Mouse (Mus musculus) layer of hippocampus, postnatal 25 days (tissue): ENCODE measurements around the gene Ccdc150. TPM values are rescaled to one million over a fixed set of nuclear protein-coding genes. Genes with fewer than 3 reads are reported as not detected.

Source experiments
- total RNA-seq, 2 experiments: library from RNA; stranded (reverse); gene quantifications; 2 replicates each; pipeline ENCODE4 v1.2.3; 2021

The Ccdc150 gene
- total RNA-seq, 2 experiments from 2014 or later, result 0.15 TPM; not detected in 1

Other genes starting within 250 kb of the Ccdc150 start
- 10 to 100 TPM; 19.1 to 27.3 TPM for gene Hecw2, start 55.5 kb upstream of the Ccdc150 start, total RNA-seq
- 10 to 100 TPM; 24.7 to 27.2 TPM for gene Gtf3c3, start 188.3 kb downstream of the Ccdc150 start, total RNA-seq